Mouse (Mus musculus): ENCODE results near the gene Nme7.

Nme7 gene

DNA sequence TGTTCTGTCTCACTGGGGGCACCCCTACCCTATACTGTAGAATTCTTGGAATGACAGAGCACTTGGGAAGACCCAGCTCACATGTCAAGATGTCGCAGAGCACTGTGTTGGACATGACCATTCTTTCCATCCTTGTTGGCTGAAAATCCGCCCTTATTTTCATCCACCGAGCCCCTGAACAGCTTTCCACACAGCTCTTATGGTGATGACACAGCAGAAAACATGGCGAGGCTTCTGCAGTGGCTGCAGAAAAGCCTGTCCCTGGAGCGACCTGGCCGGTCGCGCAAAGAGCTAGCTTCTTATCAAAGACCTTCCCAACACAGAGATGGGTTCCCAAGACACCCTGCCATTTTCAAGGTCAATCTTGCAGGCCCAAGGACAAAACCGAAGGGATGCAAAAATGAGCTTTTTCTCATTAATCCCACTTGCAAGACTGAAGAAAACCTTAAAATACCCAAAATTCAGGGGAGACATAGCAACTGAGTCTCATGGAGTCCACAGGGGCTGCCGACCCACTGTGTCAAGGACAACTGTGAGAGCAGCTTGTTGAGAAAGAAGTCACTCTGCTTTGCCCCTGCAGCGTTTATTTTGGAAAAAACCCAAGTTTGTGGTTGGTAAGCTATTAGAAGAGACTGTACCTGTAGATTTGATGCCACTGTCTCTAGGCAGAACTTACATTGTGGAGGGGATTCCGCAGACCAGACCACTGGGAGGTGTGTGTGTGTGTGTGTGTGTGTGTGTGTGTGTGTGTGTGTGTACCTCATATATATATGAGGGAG lies 155.4 kb downstream of the Nme7 start:
- DNase-seq (ENCODE audit: low spot score in 2 of 2), result no peak

DNA sequence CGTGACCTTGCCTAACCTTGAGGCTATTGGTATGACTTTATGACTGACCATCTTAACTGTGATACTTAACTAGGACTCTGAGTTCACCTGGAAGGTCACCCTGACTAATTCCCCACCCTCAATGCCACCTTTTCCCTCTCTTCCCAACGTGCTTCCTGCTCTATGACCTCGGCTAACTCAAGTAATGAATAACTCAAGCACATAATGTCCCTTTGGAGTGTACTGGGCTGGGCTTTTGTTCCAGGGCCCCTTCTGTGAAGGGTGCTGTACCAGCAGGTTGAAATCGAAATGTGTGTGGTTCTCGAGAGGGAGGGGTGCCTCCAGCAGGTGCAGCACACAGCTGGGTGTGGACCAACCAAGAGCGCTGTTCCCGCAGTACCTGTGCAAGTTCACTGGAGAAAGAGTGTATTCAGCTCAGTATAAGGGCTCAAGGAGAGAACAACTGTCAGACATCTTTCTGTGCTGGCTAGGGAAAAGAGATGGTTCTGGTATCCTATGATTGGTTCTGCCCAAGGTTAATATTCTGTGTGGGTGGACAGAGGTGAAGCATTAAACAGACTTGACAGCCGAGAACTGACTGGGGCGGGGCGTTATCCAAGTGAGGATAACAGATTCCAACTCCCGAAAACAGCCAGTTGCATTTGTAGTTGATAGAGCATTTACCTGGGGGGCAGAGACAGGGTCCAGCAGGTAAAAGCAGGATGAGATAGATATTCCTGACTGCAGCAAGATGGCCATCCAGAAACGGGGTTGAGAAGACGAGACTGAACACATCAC lies 157.2 kb downstream of the Nme7 start:
- no peak for DNase-seq (ENCODE audit: low spot score in 2 of 2)

DNA sequence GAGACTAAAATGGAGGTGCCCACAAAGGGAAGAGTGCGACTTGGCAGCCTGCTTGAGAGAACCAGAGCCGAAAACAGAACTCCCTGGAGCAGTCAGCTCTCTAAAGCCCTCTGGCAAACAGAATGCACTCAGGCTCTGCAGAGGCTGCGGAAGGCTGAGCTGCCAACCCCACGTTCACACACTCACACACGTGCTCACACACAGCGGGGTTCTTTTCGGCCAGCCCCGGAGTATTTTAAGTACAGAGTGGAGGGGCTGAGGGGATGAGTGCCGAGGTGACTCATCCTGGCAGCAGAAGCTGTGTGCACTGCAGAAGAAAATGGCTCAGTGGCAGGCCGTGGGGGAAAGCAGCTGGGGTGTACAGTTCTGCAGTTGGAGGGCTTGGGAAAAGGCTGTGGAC lies 157.8 kb downstream of the Nme7 start:
- DNase-seq (ENCODE audit: low spot score in 2 of 2), result no peak

DNA sequence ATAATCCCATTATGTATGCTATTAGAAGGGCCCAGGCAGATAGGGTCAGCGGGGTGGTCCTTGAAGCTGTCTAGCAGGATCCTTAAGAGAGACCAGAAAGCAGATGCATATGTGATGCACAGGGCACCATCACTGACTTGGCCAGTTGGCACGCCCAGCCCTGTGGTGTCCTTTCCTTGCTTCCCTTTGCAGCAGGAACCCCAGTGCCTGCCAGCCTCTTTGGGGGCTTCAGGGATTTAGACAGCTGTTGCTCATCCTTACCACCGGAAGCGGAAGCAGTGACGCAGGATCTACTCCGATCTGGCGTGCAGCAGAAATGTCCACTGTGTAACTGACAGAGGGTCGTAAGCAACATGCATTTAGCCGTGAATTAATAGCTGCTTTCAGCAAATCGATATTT lies 163.5 kb downstream of the Nme7 start:
- DNase-seq (ENCODE audit: low spot score in 2 of 2), result no peak

DNA sequence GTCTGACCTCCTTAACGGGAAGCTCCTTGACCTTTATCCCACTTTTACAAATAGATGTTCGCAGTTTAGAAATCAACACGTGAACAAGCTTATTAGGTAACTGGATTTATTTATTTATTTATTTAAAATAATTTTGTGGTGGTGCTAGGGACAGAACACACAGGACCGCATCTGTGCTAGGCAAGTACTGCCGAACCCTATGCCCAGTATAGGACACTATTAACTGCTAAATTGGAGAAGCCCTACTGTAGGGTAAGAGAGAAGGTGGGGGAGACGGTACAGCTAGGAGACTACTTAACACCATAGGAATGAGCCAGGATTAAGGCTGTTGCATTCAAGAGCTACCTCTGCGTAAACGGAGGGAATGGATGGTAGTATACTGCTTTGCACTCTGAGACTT lies 164.4 kb downstream of the Nme7 start:
- no peak for DNase-seq (ENCODE audit: low spot score in 2 of 2)

DNA sequence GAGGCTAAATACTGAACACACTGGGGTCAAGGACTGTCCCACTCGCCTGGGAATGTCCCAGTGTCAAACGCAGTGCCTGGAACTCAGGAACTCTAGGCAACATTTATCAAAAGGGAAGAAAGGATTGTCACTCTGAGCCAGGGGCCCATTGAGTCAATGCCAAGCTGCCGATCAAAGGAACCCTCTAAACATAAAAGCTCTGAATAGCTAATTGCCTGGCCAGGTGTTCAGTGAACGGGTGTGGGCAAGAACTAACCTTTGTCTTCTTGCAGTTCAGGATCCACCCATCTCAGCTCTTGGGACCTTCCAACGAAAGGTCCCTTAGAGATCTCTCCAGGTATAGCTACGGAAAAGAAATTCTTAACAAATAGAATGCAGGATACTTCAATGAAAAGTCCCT lies 167.1 kb downstream of the Nme7 start:
- DNase-seq (ENCODE audit: low spot score in 2 of 2), result no peak

DNA sequence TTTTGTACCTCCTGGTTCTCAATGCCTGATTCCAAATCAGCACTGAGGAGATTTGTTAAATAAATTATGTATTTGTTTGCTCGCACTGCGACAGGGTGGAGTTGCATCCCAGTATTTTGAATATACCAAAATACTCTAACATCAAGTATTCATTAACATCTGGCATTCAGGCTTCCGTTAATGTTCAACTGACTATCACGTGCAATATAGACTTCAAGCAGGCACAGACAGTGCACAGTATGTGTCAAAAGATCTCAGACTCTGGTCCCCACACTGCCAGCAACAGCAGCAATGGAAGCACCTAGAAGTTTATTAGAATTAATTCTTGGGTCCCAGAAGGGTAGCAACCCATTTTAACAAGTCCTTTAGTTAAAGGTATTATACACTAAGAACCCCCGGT lies 167.7 kb downstream of the Nme7 start:
- no peak for DNase-seq (ENCODE audit: low spot score in 2 of 2)

DNA sequence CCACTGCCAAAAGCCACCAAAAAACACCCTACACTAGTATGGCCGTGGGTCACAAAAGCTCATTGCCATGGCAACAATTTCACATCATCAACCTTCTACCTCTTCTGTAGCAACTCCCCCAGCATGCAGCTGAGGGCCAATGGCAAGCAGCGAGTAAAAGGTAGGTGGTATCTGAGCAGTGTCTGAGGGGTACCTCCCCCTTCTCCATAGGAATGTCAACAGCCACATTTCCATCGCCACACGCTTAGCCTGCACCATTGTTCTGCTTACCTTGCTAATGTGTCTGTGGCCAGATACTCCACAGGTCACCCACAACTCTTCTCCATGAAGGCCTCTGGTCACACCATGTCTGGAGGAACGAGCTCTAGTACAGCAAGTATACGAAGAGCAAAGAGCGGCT lies 169.5 kb downstream of the Nme7 start:
- no peak for DNase-seq (ENCODE audit: low spot score in 2 of 2)

DNA sequence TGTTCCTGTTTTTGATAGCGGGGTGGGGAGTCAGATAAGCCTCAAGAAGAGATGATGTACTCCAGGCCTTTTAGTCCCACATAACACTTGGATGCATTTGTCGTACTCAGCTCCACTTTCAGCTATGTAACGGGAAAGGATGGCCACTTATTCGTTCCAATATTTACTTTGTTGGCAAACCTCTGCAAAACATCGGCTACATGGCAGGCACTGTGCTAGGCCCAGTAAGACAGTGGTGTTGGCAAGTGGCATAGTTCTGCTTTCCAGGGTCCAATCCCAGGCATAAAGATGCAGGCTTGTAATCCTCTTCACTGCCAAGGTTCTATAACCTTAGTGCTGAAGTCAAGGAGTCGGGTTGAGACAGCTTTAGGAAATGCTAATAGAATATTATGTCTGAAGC lies 170.4 kb downstream of the Nme7 start:
- no peak for DNase-seq (ENCODE audit: low spot score in 2 of 2)

DNA sequence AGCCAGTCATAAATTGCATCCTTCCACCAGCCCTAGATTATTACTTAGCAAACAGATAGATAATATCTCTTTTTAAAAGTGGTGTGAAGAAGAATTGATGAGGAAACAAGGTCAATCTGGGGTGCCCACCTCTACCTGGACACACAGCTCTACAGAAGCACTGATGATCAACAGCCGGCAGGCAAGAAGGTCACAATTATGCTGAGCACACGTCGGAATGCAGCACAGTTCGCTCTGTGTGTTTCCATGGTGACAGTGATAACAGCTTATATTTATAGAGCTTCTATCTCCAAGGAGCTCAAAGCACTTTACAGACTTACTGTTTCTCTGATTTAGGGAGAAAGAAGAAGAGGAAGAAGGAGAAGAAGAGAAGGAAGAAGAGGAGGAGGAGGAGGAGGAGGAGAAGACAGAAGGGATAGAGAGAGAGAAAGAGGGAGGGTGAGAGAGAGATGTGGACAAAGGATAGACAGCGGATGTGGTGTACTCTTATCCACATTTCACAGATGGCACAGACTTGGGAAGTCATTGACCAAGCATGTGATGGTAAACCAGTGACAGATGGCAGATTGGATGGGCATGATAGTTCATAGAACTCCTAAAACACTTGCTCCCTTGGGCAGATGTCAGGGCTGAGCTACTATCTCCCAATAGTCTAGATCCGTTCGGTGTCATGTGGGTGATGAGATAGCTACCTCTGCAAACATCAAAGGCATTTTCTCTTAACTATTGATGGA lies 171.0 kb downstream of the Nme7 start:
- DNase-seq (ENCODE audit: low spot score in 2 of 2), result no peak

DNA sequence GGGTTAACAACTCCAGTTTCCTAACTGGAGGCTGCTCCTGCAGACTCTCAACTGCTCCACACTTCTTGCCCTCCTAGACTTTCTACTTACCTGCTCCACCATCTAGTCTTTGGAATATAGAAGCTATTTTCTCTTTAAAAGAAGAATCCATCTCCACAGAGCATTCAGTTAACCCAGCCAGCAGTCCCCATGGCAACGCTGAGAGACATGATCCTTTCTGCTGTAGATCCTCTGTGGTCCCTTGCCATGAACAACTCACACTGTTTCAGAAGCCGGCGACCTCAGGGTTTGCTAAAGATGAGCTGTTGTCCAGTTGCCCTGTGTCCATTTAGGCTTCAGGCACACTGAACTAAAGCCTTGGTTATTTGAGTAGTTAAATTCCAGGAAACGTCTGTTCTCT lies 172.0 kb downstream of the Nme7 start:
- no peak for DNase-seq (ENCODE audit: low spot score in 2 of 2)

DNA sequence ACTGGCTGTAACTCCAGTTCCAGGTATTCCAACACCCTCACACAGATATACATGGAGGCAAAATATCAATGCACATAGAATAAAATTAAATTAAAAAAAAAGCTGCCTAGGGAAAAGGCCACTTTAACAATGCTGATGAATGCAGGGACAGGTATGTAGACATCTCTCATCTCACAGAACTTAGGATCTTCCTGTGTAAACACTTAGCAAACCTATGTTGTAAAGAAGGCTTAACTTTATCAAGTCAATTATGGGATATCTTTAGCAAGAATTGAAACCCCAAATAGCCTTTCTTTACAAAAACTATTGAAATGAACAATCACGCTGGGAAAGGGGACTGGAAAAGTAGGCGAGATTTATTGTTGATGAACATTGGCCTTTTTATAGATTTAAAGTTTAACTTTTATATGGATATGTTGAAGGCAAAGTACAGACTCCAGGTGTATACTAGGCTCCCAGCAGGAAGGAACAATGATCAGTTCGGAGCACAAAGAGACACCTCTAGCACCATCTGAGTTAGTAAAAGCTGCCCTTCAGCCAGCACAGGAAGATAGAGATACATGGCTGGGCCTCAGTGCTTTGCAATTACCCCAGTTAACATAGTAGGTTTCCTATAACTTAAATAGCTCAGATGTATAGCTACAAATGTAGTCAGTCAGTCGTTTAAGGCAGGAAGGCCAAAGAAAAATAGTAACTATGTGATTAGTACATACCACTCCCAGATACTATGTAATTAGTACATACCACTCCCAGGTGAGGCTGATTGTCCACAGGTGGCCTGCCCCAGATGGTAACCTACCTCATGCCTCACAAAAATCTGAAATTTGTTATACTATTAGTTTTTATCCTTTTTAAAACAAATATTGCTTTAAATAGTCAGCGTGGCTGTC lies 177.1 kb downstream of the Nme7 start:
- no peak for DNase-seq (ENCODE audit: low spot score in 2 of 2)

DNA sequence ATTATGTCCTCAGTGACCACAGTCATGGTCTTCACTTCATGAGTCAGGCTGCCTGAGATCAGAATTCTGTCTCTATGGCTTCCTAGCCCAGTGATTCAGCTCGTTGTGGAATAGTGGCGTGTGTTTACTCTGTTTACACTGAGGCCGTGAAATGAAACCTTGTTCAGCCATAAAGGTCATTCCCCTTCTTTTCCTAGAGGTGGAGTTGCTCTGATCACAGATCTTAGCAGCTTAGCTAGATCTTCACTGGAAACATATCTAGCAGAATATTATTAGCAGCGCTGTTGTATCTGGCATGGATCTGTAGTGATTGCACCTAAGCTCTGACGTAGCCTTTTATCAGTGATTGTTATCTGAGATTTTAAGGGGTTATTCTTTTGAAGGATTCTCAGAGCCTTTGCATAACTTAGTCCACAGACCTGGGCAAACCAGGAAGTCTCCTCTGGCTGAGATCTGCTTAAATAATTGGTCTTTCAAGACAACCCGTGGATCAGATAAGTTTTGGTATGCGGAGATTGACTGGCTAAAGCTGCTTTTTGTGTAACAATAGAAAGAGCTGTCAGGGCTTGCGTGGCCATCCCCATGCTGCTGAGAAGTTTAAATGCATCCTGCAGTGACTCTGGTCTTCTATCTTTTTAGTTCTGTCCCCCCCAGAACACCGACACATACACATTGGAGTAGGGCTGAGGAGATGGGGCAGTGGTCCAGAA lies 177.9 kb downstream of the Nme7 start:
- no peak for DNase-seq (ENCODE audit: low spot score in 2 of 2)

DNA sequence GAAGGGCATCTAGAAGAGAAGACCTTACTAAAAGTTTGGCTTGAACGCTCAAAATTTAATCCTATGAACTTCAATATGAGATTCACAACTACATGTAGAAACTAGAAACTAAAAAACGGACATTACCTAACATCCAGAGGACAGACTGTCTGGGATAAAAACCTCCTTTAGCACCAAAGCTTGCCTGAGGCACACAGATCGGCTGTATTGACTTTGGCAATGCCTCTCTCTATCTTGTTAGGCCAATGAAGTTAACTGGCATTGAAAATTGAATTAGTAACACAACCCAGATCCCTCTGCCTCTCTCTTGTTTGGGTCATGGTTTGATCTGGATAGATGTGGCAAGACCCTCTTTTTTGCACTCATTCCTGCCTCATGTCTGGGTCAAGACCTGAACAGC lies 178.9 kb downstream of the Nme7 start:
- DNase-seq (ENCODE audit: low spot score in 2 of 2), result no peak

DNA sequence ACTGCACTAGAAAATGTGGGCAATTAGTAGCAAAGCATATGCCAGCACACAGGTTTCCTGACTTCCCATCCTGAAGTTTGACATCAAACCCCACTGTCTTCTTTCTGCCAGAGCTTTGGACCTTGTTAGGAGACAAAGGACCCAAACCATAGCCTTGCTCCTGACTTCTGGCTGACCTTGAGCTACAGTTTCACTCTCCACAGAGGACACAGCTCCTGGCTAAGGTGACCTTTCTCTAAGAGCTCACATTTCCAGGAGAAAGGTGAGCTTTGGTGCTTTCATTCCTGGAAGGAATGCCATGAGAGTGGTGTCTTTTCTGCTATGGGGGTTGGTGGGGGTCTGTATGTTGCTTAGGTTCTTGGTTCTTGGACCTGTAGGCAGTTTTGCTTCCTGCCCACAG lies 179.8 kb downstream of the Nme7 start:
- DNase-seq (ENCODE audit: low spot score in 2 of 2), result no peak

Measured in spleen, postnatal 4 days (tissue).